Mouse (Mus musculus): ENCODE results near the gene Slc38a4. TPM values are rescaled to one million over a fixed set of nuclear protein-coding genes. Genes with fewer than 3 reads are reported as not detected.

Slc38a4 gene
- total and polyA plus RNA-seq, 3 experiments, result 0.13 to 0.51 (median 0.17) TPM

DNA sequence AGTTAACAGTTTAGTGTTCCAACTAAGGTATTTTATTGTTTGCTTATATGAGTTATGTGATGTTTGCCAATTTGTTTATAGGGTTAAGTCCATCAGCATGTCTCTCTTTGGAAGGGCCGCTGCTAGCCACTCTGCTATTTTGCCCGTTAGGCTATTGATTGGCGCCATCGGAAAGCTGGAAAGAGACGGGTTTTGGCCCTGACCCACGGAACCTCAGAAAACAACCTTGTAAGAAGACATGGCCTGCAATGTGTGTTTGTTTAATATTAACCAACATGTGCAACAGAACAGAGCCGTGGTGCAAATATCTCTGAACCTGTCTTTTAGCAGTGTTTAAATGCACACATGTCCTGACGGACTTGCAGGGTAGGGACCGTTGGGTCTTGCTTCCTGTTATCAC lies 14.6 kb downstream of the Slc38a4 start:
- Histone ChIP-seq H3K36me3 (replicated peaks in 1 of 2; ENCODE audit: control insufficient read depth in 1 of 2, insufficient read depth in 1 of 2, low read length in 1 of 2) (no peaks in the 10 kb centered on the region), H3K4me3 (replicated peaks in 1 of 3; ENCODE audit: low read depth in 2 of 3, low read length in 2 of 3, poor library complexity in 1 of 3) (no peak overlapping the region), H3K9ac (ENCODE audit: insufficient read depth, low read depth) (no peak overlapping the region), H3K27me3 (replicated peaks) (no peaks in the 10 kb centered on the region), H3K27ac (ENCODE audit: insufficient read depth, low read depth) (no peak overlapping the region), H3K4me1 (ENCODE audit: control insufficient read depth in 1 of 2, insufficient read depth in 2 of 2) (no peaks in the 10 kb centered on the region), H3K79me2 (replicated peaks; ENCODE audit: control insufficient read depth, extremely low read depth, insufficient read depth, poor library complexity, severe bottlenecking) (no peaks in the 10 kb centered on the region), H3K9me3 (replicated peaks; ENCODE audit: low read length) (no peaks in the 10 kb centered on the region), H3K4me2 (ENCODE audit: insufficient read depth, low read depth, poor library complexity, severe bottlenecking) (no peak overlapping the region)
- in situ Hi-C loops (cut with MboI; ENCODE audit: low pct_ligation_motif_present, low pct_unique_long_range_greater_than_20kb, low sequenced_read_pairs) (no loop called here), dilution Hi-C loops (cut with MboI; ENCODE audit: extremely low pct_ligation_motif_present, extremely low pct_unique_long_range_greater_than_20kb, low sequenced_read_pairs) (no loop called here)
- TF ChIP-seq NRF1 (IDR thresholded peaks at IDR 0.05; ENCODE audit: low read depth, low read length) (no peak), ELF1 (IDR thresholded peaks at IDR 0.05; ENCODE audit: low read depth, low read length) (no peak), GABPA (IDR thresholded peaks at IDR 0.05; ENCODE audit: insufficient replicate concordance, low read depth, low read length) (no peak), USF2 (conservative IDR thresholded peaks at IDR 0.05; ENCODE audit: low read depth, low read length) (no peak), ETS1 (conservative IDR thresholded peaks at IDR 0.05; ENCODE audit: low read depth, low read length) (no peak), SMC3 (IDR thresholded peaks at IDR 0.05; ENCODE audit: low read depth, low read length) (no peak), RCOR1 (conservative IDR thresholded peaks at IDR 0.05; ENCODE audit: low read depth, low read length) (no peak)
- DNase-seq (ENCODE audit: extremely low read depth), result no peak

DNA sequence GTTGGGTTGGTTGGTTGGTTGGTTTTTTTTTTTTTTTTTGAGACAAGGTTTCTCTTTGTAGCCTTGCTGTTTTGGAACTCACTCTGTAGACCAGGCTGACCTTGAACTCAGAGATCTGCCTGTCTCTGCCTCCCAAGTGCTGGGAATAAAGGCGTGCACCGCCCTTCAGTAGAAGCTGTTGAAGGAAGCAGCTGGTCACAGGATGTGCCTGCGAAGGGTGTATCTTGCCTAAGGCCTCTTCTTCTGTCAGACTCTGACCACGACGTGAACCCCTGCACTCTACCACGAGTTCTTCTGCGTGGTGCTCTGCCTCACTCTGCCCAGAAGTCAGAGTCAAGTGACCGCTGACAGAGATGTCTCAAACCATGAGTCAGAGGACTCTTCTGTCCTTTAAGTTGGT lies 18.0 kb downstream of the Slc38a4 start:
- Histone ChIP-seq H3K27ac (ENCODE audit: insufficient read depth, low read depth) (no peak overlapping the region), H3K9me3 (replicated peaks; ENCODE audit: low read length) (no peaks in the 10 kb centered on the region), H3K36me3 (replicated peaks in 1 of 2; ENCODE audit: control insufficient read depth in 1 of 2, insufficient read depth in 1 of 2, low read length in 1 of 2) (no peaks in the 10 kb centered on the region), H3K4me1 (ENCODE audit: control insufficient read depth in 1 of 2, insufficient read depth in 2 of 2) (peaks cover 3 to 6% of the 10 kb centered on the region in 2 experiments; a peak in 2 of 4 replicates), H3K4me3 (replicated peaks in 1 of 3; ENCODE audit: low read depth in 2 of 3, low read length in 2 of 3, poor library complexity in 1 of 3) (no peak overlapping the region), H3K27me3 (replicated peaks) (no peaks in the 10 kb centered on the region), H3K9ac (ENCODE audit: insufficient read depth, low read depth) (no peak overlapping the region), H3K79me2 (replicated peaks; ENCODE audit: control insufficient read depth, extremely low read depth, insufficient read depth, poor library complexity, severe bottlenecking) (no peaks in the 10 kb centered on the region), H3K4me2 (ENCODE audit: insufficient read depth, low read depth, poor library complexity, severe bottlenecking) (no peak overlapping the region)
- dilution Hi-C loops (cut with MboI; ENCODE audit: extremely low pct_ligation_motif_present, extremely low pct_unique_long_range_greater_than_20kb, low sequenced_read_pairs) (no loop called here), in situ Hi-C loops (cut with MboI; ENCODE audit: low pct_ligation_motif_present, low pct_unique_long_range_greater_than_20kb, low sequenced_read_pairs) (no loop called here)
- TF ChIP-seq POLR2A (IDR thresholded peaks at IDR 0.05; ENCODE audit: low read depth, low read length), result no peak
- TF ChIP-seq ZC3H11A (IDR thresholded peaks at IDR 0.05; ENCODE audit: low read depth, low read length), result no peak
- TF ChIP-seq USF1 (IDR thresholded peaks at IDR 0.05; ENCODE audit: low read depth, low read length), result no peak
- no peak for TF ChIP-seq POLR2AphosphoS2 (IDR thresholded peaks at IDR 0.05; ENCODE audit: low read depth, low read length)
- TF ChIP-seq BHLHE40 (IDR thresholded peaks at IDR 0.05; ENCODE audit: low read depth, low read length), result no peak
- TF ChIP-seq SIN3A (IDR thresholded peaks at IDR 0.05; ENCODE audit: low read length), result no peak
- TF ChIP-seq ZMIZ1 (IDR thresholded peaks at IDR 0.05; ENCODE audit: low read depth, low read length), result no peak
- TF ChIP-seq CHD2 (IDR thresholded peaks at IDR 0.05; ENCODE audit: low read length), result no peak
- TF ChIP-seq MYC (IDR thresholded peaks at IDR 0.05; ENCODE audit: low read depth, low read length), result no peak
- TF ChIP-seq JUND (conservative IDR thresholded peaks at IDR 0.05; ENCODE audit: low read depth, low read length), result no peak
- TF ChIP-seq ETS1 (conservative IDR thresholded peaks at IDR 0.05; ENCODE audit: low read depth, low read length), result no peak
- no peak for TF ChIP-seq E2F4 (IDR thresholded peaks at IDR 0.05; ENCODE audit: insufficient replicate concordance, low read depth, low read length)
- no peak for TF ChIP-seq MAX (IDR thresholded peaks at IDR 0.05; ENCODE audit: low read length)
- TF ChIP-seq MEF2A (IDR thresholded peaks at IDR 0.05; ENCODE audit: borderline replicate concordance, low read depth, low read length), result no peak
- TF ChIP-seq MXI1 (IDR thresholded peaks at IDR 0.05; ENCODE audit: low read depth, low read length), result no peak
- TF ChIP-seq GABPA (IDR thresholded peaks at IDR 0.05; ENCODE audit: insufficient replicate concordance, low read depth, low read length), result no peak
- TF ChIP-seq ZKSCAN1 (IDR thresholded peaks at IDR 0.05; ENCODE audit: borderline replicate concordance, low read depth, low read length), result no peak
- no peak for TF ChIP-seq SMC3 (IDR thresholded peaks at IDR 0.05; ENCODE audit: low read depth, low read length)
- TF ChIP-seq PAX5 (IDR thresholded peaks at IDR 0.05; ENCODE audit: low read length), result no peak
- DNase-seq (ENCODE audit: extremely low read depth), result no peak
